Mouse (Mus musculus) heart, postnatal 0 days (tissue): ENCODE measurements at regions not wholly inside any gene's neighbourhood (a gene's known extent, or its start where the extent isn't known, plus 50 kb on each side); places are given as distances from the start of the nearest gene placed in this dataset.
A peak's percentile ranks its signal among the peaks of the same experiment; 100 is the strongest.

Experiments
- CTCF ChIP-seq: IDR thresholded peaks from 2 replicates; pipeline ENCODE4 v1.5.1; 2016; ENCODE audit warnings: antibody characterized with exemption, control low read depth, low read depth
- EP300 ChIP-seq: IDR thresholded peaks from 2 replicates; pipeline ENCODE4 v1.6.1; 2016; ENCODE audit warnings: antibody characterized with exemption, low read depth

DNA sequence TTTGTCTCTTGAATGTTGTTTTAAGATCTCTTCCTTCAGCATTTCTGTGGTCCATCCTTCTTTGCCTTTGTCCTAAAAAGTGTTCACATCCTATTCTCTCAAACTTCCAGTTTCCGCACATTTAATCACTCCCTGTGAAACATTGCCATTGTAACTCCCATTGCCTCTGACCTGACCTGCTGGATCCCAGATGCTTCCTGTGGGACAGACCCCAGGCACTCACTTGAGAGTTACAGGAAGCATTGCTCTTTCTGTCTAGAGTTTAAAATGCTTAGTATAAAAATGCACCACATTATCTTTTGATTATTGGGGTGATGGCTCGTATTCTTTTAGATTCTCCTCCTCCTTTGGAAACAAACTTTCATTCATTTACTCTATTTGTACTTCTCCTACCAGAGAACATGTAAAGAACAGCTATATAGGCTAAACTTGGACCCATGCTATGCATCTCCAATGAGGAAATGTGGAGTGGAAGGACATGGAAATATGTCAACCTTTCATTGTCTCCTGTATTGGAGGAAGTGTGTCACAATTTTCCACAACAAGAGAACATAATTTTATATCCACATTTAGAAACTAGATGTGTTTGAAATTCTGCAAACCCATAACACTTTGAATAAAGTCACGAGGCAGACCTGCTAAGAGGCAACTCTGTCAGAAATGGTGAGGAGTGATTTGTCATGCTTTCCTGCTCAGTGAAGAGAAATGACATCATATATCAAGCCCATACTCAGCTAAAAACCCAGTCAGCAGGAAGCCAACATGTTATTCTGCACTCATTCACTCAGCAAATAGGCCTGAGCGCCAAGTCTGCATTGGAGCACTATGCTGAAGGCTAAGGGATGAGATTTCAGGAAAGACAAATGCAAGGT, 308.8 kb upstream of the Marcks start:
- no peak for TF ChIP-seq CTCF
- TF ChIP-seq EP300 = peak; percentile 90
